Mouse (Mus musculus) testis, adult 10 weeks (tissue): Measurements from ENCODE around the gene Ifi209. TPM values are rescaled to one million over a fixed set of nuclear protein-coding genes. Genes with fewer than 3 reads are reported as not detected.

Source experiments
- polyA plus RNA-seq: library from polyadenylated mRNA; stranded (reverse); fragments of 350-450 nt; fragmentation: Illumina TruSeq; extraction: RNeasy Lipid Tissue Mini Kit (QIAGEN cat#74804); gene quantifications from one replicate; pipeline ENCODE4 v1.2.3, GENCODE M21; 2014; ENCODE audit warnings: low read depth, low replicate concordance

Gene Ifi209
- 32.0 TPM for polyA plus RNA-seq

GRCm38 (mm10) chr1:173630622-173631021 lies at the start of gene Ifi209:
Gene Ifi209 (plus strand): TSS chr1:173630917.

GRCm38 (mm10) chr1:173598838-173599494 lies 31.8 kb upstream of the Ifi209 start, which contains the start of gene Ifi213:
Gene Ifi213 (minus strand): TSS chr1:173599274.

GRCm38 (mm10) chr1:173673458-173674097 lies 42.9 kb downstream of the Ifi209 start, which contains the start of gene Ifi208:
Gene Ifi208 (plus strand): TSS chr1:173673675.

Other genes with a start within 250 kb of the Ifi209 start
- gene Ifi206, start 139.9 kb upstream of the Ifi209 start, polyA plus RNA-seq: 0.38 TPM
- gene Ifi214, start 95.0 kb upstream of the Ifi209 start, polyA plus RNA-seq: 0.80 TPM
- gene Ifi213, start 31.6 kb upstream of the Ifi209 start, polyA plus RNA-seq: 0.74 TPM
- gene Ifi208, start 42.8 kb downstream of the Ifi209 start, polyA plus RNA-seq: 0.35 TPM
- 1.4 TPM for gene Ifi207, start 110.8 kb downstream of the Ifi209 start, polyA plus RNA-seq
- gene Ifi204, start 136.0 kb downstream of the Ifi209 start, polyA plus RNA-seq: 2.7 TPM